Mouse (Mus musculus) heart, embryonic 11.5 days (tissue): Measurements from ENCODE around the gene Tubb4b. TPM values are rescaled to one million over a fixed set of nuclear protein-coding genes. Genes with fewer than 3 reads are reported as not detected.

Experiments
- ATAC-seq: fragments of 200-750 bp; cut with Nextera tagmentation; replicated peaks from 2 replicates; pipeline ENCODE4 v1.8.0; 2017; ENCODE audit warnings: moderate library complexity; ENCODE audit not compliant: insufficient number of reproducible peaks, low FRiP score, low TSS enrichment
- H3K27ac ChIP-seq: fragments of 300-500 bp; sonication (generic); 2 replicates; pipeline ENCODE4 v1.5.1; 2014; ENCODE audit warnings: mild to moderate bottlenecking, low read depth, low read length
- H3K27me3 ChIP-seq: fragments of 300-500 bp; sonication (generic); 2 replicates; pipeline ENCODE4 v1.6.1; 2014; ENCODE audit warnings: mild to moderate bottlenecking, low read length, mixed read lengths; ENCODE audit not compliant: control insufficient read depth, insufficient read depth
- H3K36me3 ChIP-seq: fragments of 300-500 bp; sonication (generic); 2 replicates; pipeline ENCODE4 v1.6.1; 2014; ENCODE audit warnings: mild to moderate bottlenecking, low read length, moderate library complexity, mixed read lengths; ENCODE audit not compliant: control insufficient read depth, insufficient read depth
- H3K4me1 ChIP-seq: fragments of 300-500 bp; sonication (generic); 2 replicates; pipeline ENCODE4 v1.6.1; 2014; ENCODE audit warnings: low read length; ENCODE audit not compliant: control insufficient read depth, insufficient read depth
- H3K4me2 ChIP-seq: fragments of 300-500 bp; sonication (generic); 2 replicates; pipeline ENCODE4 v1.6.1; 2014; ENCODE audit warnings: mild to moderate bottlenecking, moderate library complexity
- H3K4me3 ChIP-seq: fragments of 300-500 bp; sonication (generic); 2 replicates; pipeline ENCODE4 v1.5.1; 2014; ENCODE audit warnings: low read depth, low read length
- H3K9ac ChIP-seq: fragments of 300-500 bp; sonication (generic); 2 replicates; pipeline ENCODE4 v1.6.1; 2014; ENCODE audit warnings: mild to moderate bottlenecking, low read depth, low read length, moderate library complexity
- H3K9me3 ChIP-seq: fragments of 300-500 bp; sonication (generic); replicated peaks from 2 replicates; pipeline ENCODE4 v1.6.1; 2016; ENCODE audit warnings: low read length; ENCODE audit not compliant: control insufficient read depth
- WGBS: fragments of 180-500 bp; shearing (Covaris S2); extraction: QIAGEN DNeasy Blood & Tissue Kit; methylation state at CpG from one replicate; pipeline ENCODE4 v1.1.7; 2014; ENCODE audit not compliant: insufficient replicate concordance; 5-methylcytosine and 5-hydroxymethylcytosine counted together
- polyA plus RNA-seq: library from polyadenylated mRNA; unstranded; fragments of >200 nt; fragmentation: Nextera tagmentation; extraction: Ambion mirVana; gene quantifications from 2 replicates; pipeline ENCODE4 v1.2.1, GENCODE M21; 2014

Tubb4b gene
- polyA plus RNA-seq, 1 experiment from 2014 or later, result 481 TPM

DNA sequence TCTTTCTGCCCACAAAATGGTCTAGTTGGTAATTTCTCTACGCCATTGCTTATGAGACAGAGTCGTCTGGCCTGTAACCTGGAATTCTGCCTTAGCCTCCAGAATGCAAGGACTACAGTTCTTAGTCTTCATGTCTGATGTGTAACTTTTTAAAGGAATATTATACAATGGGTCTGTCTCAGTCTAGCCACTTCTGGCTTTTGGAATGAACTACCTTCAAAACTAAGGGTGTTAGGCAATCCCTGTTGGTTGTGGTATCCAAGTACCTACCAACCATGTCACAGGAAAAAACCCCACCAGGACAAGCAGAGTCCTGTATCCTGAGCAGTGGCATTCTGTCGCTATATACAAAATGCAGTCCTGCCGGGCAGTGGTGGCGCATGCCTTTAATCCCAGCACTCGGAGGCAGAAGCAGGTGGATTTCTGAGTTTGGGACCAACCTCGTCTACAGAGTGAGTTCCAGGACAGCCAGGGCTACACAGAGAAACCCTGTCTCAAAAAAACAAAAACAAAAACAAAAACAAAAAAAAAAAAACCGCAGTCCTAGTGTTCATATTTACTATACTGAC, 1.4 kb upstream of the Tubb4b start:
- Histone ChIP-seq H3K4me1 (peaks cover 16% of the 10 kb centered on the region), H3K9ac (peak overlapping the region; percentile 66), H3K9me3 (no peaks in the 10 kb centered on the region), H3K27ac (peak overlapping the region; percentile 93), H3K4me3 (peak overlapping the region; percentile 71), H3K4me2 (peak overlapping the region; percentile 65), H3K27me3 (peaks cover 10% of the 10 kb centered on the region; the same call in 1 of the 2 replicates), H3K36me3 (no peaks in the 10 kb centered on the region)
- 76% methylated on average over 8 of the region's 8 CpGs for WGBS
- no peak for ATAC-seq

DNA sequence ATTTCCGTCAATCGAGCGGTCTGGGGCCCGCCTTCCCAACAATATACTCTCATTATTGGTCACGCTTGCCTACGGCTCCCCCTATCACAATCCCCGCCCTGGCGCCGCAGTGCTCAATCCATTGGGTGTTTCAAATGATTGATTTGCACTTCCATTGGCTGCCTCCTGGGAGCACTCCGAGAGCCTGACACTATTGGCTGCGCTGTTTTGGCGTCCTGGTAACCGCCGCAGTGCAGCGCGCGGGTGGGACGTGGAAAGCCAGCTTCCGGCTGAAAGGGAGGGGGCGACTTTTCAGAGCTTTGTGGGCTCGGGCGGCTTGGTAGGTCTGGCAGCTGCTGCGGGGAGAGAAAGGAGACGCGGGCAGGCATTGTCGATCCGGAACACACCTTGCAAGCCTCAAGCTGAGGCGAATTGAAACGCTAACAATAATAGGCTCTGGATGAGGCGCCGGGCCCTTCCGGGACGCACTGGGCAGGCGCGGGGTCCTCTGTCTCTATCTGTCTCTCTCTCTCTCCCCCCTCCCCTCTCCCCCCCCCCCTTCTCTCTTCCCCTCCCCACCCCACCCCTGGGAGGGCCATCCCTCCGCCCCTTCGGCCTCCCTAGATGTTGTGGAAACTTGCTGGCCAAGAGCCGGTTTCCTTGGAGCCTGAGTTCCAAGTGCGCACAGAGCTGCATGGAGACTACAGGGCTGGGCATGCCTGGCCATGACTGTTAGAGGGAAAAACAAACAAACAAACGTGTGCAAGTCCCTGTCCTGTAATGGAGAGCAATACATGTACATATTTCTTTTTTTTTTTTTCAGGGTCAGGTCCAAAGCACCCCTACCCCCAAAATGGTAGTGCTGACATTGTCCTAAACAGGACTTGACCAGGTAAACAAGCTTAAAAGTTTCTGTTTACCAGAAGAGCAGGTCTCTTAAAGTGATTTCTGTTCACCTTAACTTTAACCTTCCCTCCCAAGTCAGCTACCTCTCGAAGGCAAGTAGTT, 557 bp upstream of the Tubb4b start:
- Histone ChIP-seq H3K4me1 (peaks cover 16% of the 10 kb centered on the region), H3K9me3 (no peaks in the 10 kb centered on the region), H3K4me3 (peak overlapping the region; percentile 71), H3K27me3 (peaks cover 10% of the 10 kb centered on the region; the same call in 1 of the 2 replicates), H3K36me3 (no peaks in the 10 kb centered on the region), H3K27ac (peak overlapping the region; percentile 93), H3K4me2 (peak overlapping the region; percentile 65), H3K9ac (peak overlapping the region; percentile 66)
- ATAC-seq, result peak; percentile 95
- WGBS, result 2% methylated on average over 37 of the region's 41 CpGs

DNA sequence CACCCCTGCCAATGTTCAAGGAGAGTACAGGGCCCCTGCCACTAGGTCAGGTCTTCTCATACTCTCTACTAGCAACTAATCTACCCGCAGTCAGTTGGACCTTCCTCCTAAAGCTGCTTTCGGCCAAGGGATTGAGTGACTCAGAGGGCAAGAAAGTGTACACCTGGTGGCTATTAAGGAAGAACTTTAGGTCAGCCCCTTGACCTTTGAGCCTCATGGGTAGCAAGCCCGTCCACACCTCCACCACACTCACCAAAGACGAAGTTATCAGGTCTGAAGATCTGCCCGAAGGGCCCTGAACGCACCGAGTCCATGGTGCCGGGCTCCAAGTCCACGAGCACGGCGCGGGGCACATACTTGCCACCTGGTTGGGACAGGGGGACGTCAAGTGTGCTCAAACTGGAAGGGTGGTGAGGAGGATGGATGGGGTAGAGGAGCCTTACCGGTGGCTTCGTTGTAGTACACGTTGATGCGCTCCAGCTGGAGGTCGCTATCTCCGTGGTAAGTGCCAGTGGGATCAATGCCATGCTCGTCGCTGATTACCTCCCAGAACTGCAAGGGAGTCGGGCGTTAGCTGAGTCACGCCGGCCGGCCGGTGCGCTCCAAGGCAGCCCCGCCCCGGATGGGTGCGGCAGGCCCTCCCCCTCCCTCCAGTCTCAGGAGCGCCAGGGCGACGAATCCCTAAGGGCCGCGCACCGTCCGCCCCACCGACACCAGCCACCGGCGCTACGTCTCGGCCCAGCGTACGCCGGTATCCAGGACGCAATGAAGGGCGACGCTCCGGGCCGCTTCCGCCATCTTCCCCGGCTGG, 616 bp downstream of the Tubb4b start:
- H3K4me3 ChIP-seq, result peak overlapping the region; percentile 71
- ATAC-seq, result peak; percentile 71
- H3K4me1 ChIP-seq, result peaks cover 14% of the 10 kb centered on the region
- H3K9ac ChIP-seq, result peak overlapping the region; percentile 81
- peak overlapping the region; percentile 91 for H3K27ac ChIP-seq
- no peaks in the 10 kb centered on the region for H3K27me3 ChIP-seq
- H3K4me2 ChIP-seq, result peak overlapping the region; percentile 97
- H3K36me3 ChIP-seq, result no peaks in the 10 kb centered on the region
- H3K9me3 ChIP-seq, result no peaks in the 10 kb centered on the region
- 2% methylated on average over 51 of the region's 53 CpGs for WGBS

DNA sequence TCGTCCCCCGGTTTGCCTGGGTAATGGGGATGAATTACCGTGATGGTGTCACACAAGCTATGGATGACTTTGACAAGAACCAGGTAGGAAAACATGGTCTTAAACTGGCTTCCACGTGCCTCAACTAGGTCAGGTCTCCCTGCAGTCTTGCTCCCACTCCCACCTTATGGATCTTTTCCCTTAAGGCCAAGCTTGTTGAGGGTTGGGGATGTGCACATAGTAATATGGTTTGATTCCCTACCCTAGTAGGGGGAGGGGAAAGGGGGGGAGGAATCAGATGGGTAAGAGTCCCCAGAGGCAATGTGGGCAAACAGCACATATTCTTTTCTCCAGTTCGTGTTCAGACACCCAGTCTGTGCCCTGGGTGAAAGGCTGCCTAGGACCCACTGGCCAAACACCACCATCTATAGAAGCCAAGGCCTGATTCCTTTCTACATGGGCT, 3.1 kb downstream of the Tubb4b start:
- no peaks in the 10 kb centered on the region for H3K36me3 ChIP-seq
- no peak overlapping the region for H3K4me3 ChIP-seq
- ATAC-seq, result no peak
- H3K9me3 ChIP-seq, result no peaks in the 10 kb centered on the region
- H3K4me1 ChIP-seq, result peaks cover 12% of the 10 kb centered on the region
- H3K27me3 ChIP-seq, result no peaks in the 10 kb centered on the region
- 68% methylated on average over 5 of the region's 5 CpGs for WGBS
- no peak overlapping the region for H3K9ac ChIP-seq
- H3K27ac ChIP-seq, result no peak overlapping the region
- H3K4me2 ChIP-seq, result no peak overlapping the region

DNA sequence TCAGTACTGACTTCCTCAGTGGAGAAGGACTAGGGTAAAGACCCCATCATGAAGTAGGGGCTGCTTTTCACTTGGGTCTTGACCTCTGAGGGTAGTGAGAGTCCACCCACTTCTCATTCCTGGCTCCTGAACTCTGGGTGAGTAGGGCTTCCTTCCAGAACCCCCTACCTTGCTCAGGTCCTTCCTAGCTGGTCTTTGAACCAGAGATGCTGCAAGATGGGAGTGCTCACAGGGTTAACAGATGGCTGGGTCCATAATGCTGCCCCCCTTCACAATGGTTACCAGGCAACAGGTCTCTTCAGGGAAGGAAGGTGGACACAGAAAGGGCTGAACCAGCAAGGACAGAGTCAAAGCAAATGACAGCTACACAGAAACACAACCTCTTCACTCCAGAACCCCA, 6.1 kb downstream of the Tubb4b start, which contains the start of gene Fam166a:
Fam166a (plus strand) TSS at position 301 of the 400 bp plus-strand sequence.
- peaks cover 2% of the 10 kb centered on the region; the same call in 1 of the 2 replicates for H3K27me3 ChIP-seq
- peaks cover 3% of the 10 kb centered on the region for H3K4me1 ChIP-seq
- H3K9ac ChIP-seq, result no peak within 1 kb of the TSS
- H3K36me3 ChIP-seq, result no peaks in the 10 kb centered on the region
- H3K27ac ChIP-seq, result no peak within 1 kb of the TSS
- H3K9me3 ChIP-seq, result no peaks in the 10 kb centered on the region
- no peak for ATAC-seq
- no peak within 1 kb of the TSS for H3K4me2 ChIP-seq
- H3K4me3 ChIP-seq, result no peak within 1 kb of the TSS

DNA sequence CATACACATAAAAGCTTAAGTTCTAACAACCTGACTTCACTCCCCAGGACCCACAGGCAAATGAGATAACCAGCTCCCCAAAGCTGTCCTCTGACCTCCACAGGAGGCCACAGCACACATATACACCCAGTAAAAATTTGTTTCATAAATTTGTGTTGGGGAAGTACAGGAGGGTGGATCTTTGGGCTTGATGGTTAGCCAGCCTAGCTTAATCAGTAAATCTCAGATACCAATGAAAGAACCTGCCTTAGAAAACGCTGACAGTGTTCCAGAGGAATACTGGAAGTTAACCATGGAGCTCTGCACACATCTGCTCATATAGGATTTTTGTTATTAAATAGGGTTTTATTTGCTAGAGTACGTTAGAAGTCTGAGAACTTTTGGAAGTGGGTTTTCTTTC, 6.8 kb downstream of the Tubb4b start:
- H3K36me3 ChIP-seq, result no peaks in the 10 kb centered on the region
- peaks cover 7% of the 10 kb centered on the region; the same call in 1 of the 2 replicates for H3K27me3 ChIP-seq
- no peak overlapping the region for H3K4me3 ChIP-seq
- WGBS, result 49% methylated on average over 2 of the region's 2 CpGs
- H3K27ac ChIP-seq, result no peak overlapping the region
- no peak for ATAC-seq
- no peak overlapping the region for H3K4me2 ChIP-seq
- H3K9me3 ChIP-seq, result no peaks in the 10 kb centered on the region
- H3K4me1 ChIP-seq, result no peaks in the 10 kb centered on the region
- no peak overlapping the region for H3K9ac ChIP-seq

DNA sequence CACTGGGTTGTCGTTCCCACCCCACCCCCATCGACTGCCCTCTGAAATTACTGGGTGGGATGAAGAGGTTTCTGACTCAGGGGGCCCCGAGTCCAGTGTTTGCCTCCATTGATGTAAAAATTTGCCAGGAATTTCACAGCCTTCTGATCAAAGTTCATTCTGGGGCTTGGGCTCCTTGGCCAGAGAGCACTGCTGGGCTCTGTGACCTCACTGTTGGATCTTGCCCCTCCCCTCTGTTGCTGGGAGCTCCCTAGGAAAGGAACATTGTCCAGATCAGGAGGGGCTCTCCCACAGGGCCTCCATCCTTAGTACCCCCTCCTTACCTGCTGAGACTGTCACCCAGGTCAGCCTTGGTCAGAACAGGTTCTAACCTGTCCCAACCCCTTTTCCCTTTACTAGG, 10.1 kb downstream of the Tubb4b start, which contains the start of gene Stpg3:
Stpg3 (minus strand) TSS at position 194 of the 400 bp plus-strand sequence.
- ATAC-seq, result no peak
- H3K9me3 ChIP-seq, result no peaks in the 10 kb centered on the region
- WGBS, result 72% methylated on average over 3 of the region's 3 CpGs
- H3K9ac ChIP-seq, result no peak within 1 kb of the TSS
- H3K4me3 ChIP-seq, result no peak within 1 kb of the TSS
- peaks cover 11% of the 10 kb centered on the region for H3K4me1 ChIP-seq
- H3K27me3 ChIP-seq, result peaks cover 8% of the 10 kb centered on the region; the same call in 1 of the 2 replicates
- no peaks in the 10 kb centered on the region for H3K36me3 ChIP-seq
- no peak within 1 kb of the TSS for H3K4me2 ChIP-seq
- no peak within 1 kb of the TSS for H3K27ac ChIP-seq

DNA sequence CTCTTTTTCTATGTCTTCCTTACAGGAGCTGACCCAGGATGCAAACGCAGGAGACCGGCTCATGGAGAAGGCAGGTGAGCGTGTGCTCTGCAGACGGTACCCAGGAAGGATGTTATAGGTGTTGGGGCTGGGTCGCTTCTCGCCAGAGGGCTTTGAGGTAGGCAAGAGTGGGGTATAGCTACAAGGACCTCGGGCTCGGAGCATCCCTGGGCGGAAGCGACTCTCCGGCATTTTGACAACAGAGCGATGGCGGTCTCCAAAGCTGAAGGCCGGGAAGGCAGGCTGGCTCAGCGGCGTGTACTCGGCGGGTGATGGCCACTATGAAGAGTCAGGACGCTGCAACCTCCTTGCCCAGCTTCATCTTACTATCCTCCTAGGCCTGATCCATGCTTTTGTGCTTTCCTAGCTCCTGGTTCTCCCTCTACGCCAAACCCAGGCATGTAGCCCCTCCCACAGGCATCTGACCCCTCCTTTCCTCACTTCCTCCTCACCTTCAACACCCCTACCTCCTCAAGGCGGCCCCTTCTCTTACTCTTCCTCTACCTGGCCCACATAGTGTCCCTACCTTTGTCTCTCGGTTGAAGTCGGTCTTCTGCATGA, 11.1 kb downstream of the Tubb4b start:
- H3K9ac ChIP-seq, result no peak overlapping the region
- ATAC-seq, result no peak
- no peak overlapping the region for H3K4me2 ChIP-seq
- peaks cover 8% of the 10 kb centered on the region; the same call in 1 of the 2 replicates for H3K27me3 ChIP-seq
- H3K4me3 ChIP-seq, result no peak overlapping the region
- no peaks in the 10 kb centered on the region; the same call in 1 of the 2 replicates for H3K36me3 ChIP-seq
- H3K9me3 ChIP-seq, result no peaks in the 10 kb centered on the region
- no peak overlapping the region for H3K27ac ChIP-seq
- 54% methylated on average over 23 of the region's 23 CpGs for WGBS
- H3K4me1 ChIP-seq, result peaks cover 11% of the 10 kb centered on the region
